Mouse (Mus musculus) hindbrain, embryonic 15.5 days (tissue): ENCODE results near the gene Mef2d. TPM values are rescaled to one million over a fixed set of nuclear protein-coding genes. Genes with fewer than 3 reads are reported as not detected.
A peak's percentile ranks its signal among the peaks of the same experiment; 100 is the strongest.

ENCODE experiments used
- ATAC-seq: fragments of 200-750 bp; cut with Nextera tagmentation; 2 replicates; pipeline ENCODE4 v1.8.0; 2017; ENCODE audit warnings: low read depth, moderate number of reproducible peaks, moderate TSS enrichment; ENCODE audit not compliant: low FRiP score
- H3K27ac ChIP-seq: fragments of 300-500 bp; sonication (generic); replicated peaks from 2 replicates; pipeline ENCODE4 v1.5.1; 2015; ENCODE audit warnings: mild to moderate bottlenecking, inconsistent platforms
- H3K27me3 ChIP-seq: fragments of 300-500 bp; sonication (generic); 2 replicates; pipeline ENCODE4 v1.6.1; 2015; ENCODE audit warnings: control low read depth, inconsistent platforms
- H3K36me3 ChIP-seq: fragments of 300-500 bp; sonication (generic); 2 replicates; pipeline ENCODE4 v1.6.1; 2015; ENCODE audit warnings: control low read depth, inconsistent platforms
- H3K4me1 ChIP-seq: fragments of 300-500 bp; sonication (generic); replicated peaks from 2 replicates; pipeline ENCODE4 v1.6.1; 2015; ENCODE audit warnings: control low read depth, inconsistent platforms
- H3K4me2 ChIP-seq: fragments of 300-500 bp; sonication (generic); 2 replicates; pipeline ENCODE4 v1.6.1; 2015; ENCODE audit warnings: moderate library complexity, mild to moderate bottlenecking, inconsistent platforms
- H3K4me3 ChIP-seq: fragments of 300-500 bp; sonication (generic); 2 replicates; pipeline ENCODE4 v1.5.1; 2015; ENCODE audit warnings: mild to moderate bottlenecking, inconsistent platforms
- H3K9ac ChIP-seq: fragments of 300-500 bp; sonication (generic); 2 replicates; pipeline ENCODE4 v1.6.1; 2015; ENCODE audit warnings: inconsistent platforms
- H3K9me3 ChIP-seq: fragments of 300-500 bp; sonication (generic); 2 replicates; pipeline ENCODE4 v1.6.1; 2016; ENCODE audit warnings: control low read depth, inconsistent platforms
- WGBS: fragments of 180-500 bp; shearing (Covaris S2); methylation state at CpG from one replicate; pipeline ENCODE4 v1.1.7; 2015; 5-methylcytosine and 5-hydroxymethylcytosine counted together
- microRNA-seq: library from miRNA; unstranded; fragments of <30 nt; microRNA quantifications from one replicate; pipeline ENCODE4, GENCODE M21; 2016
- polyA plus RNA-seq: library from polyadenylated mRNA; unstranded; fragments of >200 nt; fragmentation: Nextera tagmentation; extraction: Ambion mirVana; gene quantifications from 2 replicates; pipeline ENCODE4 v1.2.1, GENCODE M21; 2015

Gene Mef2d
- polyA plus RNA-seq, 1 experiment from 2014 or later = 23.9 TPM

DNA sequence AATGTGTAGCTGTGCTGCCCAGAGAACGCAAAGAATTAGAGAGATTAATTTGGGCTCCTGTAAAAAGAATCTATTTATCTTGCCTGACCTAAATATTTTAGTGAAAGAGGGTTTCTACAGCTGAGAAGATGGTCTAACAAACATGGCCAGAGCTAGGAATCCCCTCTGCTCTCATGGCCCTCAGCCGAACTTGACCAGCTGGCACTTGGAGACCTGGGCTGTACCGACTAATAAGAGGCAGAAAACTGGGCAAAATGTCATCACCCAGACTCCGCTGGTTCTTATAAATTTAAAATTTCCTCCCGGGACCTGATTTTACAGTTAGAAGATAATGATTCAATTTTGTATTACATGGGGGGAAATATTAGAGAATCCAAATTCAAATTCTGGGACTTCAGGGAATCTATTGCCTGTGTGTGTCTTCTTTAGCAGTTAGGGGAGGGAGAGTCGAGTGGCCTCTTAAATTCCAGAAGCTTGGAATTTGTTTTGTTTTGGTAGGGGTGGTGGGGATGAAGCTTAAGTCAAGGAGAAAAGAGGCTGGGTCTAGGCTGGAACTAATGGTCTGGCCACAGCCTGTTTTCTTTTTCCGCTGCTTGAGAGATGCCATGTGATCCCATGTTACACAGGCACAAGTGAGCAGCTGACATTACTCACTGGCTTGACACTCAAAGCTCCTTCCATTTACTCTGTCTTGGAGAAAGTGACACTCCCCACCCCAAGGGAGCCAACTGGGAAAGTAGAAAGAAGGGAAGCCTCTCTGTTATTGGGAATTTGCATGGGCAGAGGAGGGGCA, 74.6 kb downstream of the Mef2d start:
- H3K9ac ChIP-seq = peak overlapping the region; percentile 64
- peaks cover 4% of the 10 kb centered on the region; the same call in 1 of the 2 replicates for H3K36me3 ChIP-seq
- no peaks in the 10 kb centered on the region for H3K9me3 ChIP-seq
- WGBS = 11% methylated on average over 7 of the region's 7 CpGs
- no peaks in the 10 kb centered on the region for H3K27me3 ChIP-seq
- peak overlapping the region; percentile 96 for H3K27ac ChIP-seq
- peak overlapping the region; percentile 53 for H3K4me3 ChIP-seq
- peaks cover 60% of the 10 kb centered on the region for H3K4me1 ChIP-seq
- ATAC-seq = no peak
- H3K4me2 ChIP-seq = peak overlapping the region; percentile 91

DNA sequence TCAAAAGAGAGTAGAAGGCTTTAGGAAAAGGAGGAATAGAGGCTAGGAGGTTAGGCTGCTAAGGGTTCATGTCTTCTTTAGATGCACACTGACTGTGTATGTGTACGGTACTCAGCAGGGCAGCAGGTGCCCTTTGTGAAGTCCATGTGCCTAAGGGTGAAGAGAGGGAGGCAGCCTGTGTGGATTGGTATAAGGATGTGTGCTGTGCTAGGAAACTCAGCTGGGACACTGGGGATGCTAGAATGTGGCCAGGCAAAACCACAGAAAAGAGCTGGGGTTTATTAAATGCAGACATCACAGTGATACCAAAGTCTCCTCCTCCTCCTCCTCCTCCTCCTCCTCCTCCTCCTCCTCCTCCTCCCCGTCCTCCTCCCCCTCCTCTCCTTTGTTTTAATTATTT, 75.5 kb downstream of the Mef2d start:
- H3K4me2 ChIP-seq = peak overlapping the region; percentile 91
- no peaks in the 10 kb centered on the region for H3K27me3 ChIP-seq
- WGBS = 19% methylated on average over 1 of the region's 2 CpGs
- no peaks in the 10 kb centered on the region for H3K9me3 ChIP-seq
- peak overlapping the region; percentile 53 for H3K4me3 ChIP-seq
- peak overlapping the region; percentile 96 for H3K27ac ChIP-seq
- no peak for ATAC-seq
- peaks cover 58% of the 10 kb centered on the region for H3K4me1 ChIP-seq
- peaks cover 4% of the 10 kb centered on the region; the same call in 1 of the 2 replicates for H3K36me3 ChIP-seq
- peak overlapping the region; percentile 64 for H3K9ac ChIP-seq

DNA sequence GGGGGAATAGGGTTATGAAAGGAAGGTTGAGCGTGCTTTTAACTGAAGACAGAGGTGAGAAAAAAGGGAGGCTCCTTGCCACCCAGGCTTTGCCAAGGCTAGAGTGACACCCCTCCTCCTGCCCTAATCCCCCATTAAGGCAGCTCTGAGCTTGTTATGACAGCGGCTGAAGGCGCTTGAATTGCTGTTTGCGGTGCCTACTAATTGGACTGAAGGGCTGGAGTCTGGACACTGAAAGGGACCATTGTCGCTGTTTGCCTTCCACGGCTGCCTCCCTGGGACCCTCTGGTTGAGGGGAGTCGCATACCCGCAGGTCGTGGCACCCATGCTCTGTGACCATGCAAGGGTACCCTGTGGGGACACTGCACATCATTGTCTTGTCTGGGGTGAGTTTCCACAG, 77.8 kb downstream of the Mef2d start:
- 5% methylated on average over 9 of the region's 9 CpGs for WGBS
- peak overlapping the region; percentile 91 for H3K4me2 ChIP-seq
- no peaks in the 10 kb centered on the region for H3K27me3 ChIP-seq
- no peaks in the 10 kb centered on the region for H3K9me3 ChIP-seq
- H3K27ac ChIP-seq = peak overlapping the region; percentile 92
- peak overlapping the region; percentile 42 for H3K9ac ChIP-seq
- peaks cover 13% of the 10 kb centered on the region; the same call in 1 of the 2 replicates for H3K36me3 ChIP-seq
- H3K4me3 ChIP-seq = peak overlapping the region; percentile 19
- peaks cover 70% of the 10 kb centered on the region for H3K4me1 ChIP-seq
- no peak for ATAC-seq

DNA sequence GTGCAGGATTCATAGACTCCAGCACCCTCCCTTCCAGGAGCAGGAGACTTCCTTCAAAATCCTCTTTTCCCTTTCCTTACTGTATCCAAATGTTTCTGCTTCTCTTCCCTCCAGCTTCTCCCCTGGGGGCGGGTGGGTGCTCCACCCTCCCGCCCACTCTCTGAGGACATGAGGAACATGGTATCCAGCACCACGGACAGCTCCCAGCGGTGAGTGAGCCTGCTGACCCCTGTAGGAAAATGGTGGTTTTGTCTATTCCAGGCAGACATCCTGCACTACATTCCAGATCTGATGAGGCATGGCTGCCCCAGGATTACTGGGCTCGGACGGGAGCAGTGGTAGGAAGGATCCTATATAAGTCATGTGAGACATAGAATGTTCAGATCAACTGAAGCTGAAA, 78.7 kb downstream of the Mef2d start:
- Histone ChIP-seq H3K4me2 (peak overlapping the region; percentile 91), H3K4me3 (no peak overlapping the region), H3K27me3 (no peaks in the 10 kb centered on the region), H3K4me1 (peaks cover 79% of the 10 kb centered on the region), H3K36me3 (peaks cover 13% of the 10 kb centered on the region; the same call in 1 of the 2 replicates), H3K9ac (peak overlapping the region; percentile 42), H3K27ac (peak overlapping the region; percentile 92), H3K9me3 (no peaks in the 10 kb centered on the region)
- ATAC-seq = no peak
- WGBS = 2% methylated on average over 6 of the region's 6 CpGs

Small RNAs within 50 kb of the gene (microRNA-seq; reads per million reads assigned to microRNA genes)
- gene Gm25641 (not detected), gene Mir3093 (27.2 reads per million, percentile 37 among the genes with 10 or more reads in this experiment), gene Mir9-1 (not detected)

Other genes starting within 250 kb of the Mef2d start
- gene Hdgf, start 236.1 kb upstream of the Mef2d start, polyA plus RNA-seq = 170 and 183 TPM in 2 replicates
- gene Mrpl24, start 222.9 kb upstream of the Mef2d start, polyA plus RNA-seq = 48.6 and 56.2 TPM in 2 replicates
- 30.7 and 33.3 TPM in 2 replicates for gene Isg20l2, start 212.1 kb upstream of the Mef2d start, polyA plus RNA-seq
- 20.1 and 20.3 TPM in 2 replicates for gene Rrnad1, start 211.7 kb upstream of the Mef2d start, polyA plus RNA-seq
- 50.7 and 74.7 TPM in 2 replicates for gene Crabp2, start 193.7 kb upstream of the Mef2d start, polyA plus RNA-seq
- gene Nes, start 171.3 kb upstream of the Mef2d start, polyA plus RNA-seq = 31.8 and 42.1 TPM in 2 replicates
- 107 and 112 TPM in 2 replicates for gene Bcan, start 142.1 kb upstream of the Mef2d start, polyA plus RNA-seq
- gene Hapln2, start 114.8 kb upstream of the Mef2d start, polyA plus RNA-seq = 0.87 and 0.95 TPM in 2 replicates
- gene Gpatch4, start 99.3 kb upstream of the Mef2d start, polyA plus RNA-seq = 36.0 and 36.5 TPM in 2 replicates
- gene Naxe, start 83.9 kb upstream of the Mef2d start, polyA plus RNA-seq = 153 and 158 TPM in 2 replicates
- not detected in 2 replicates for gene Ttc24, start 64.1 kb upstream of the Mef2d start, polyA plus RNA-seq
- gene Iqgap3, start 60.4 kb upstream of the Mef2d start, polyA plus RNA-seq = 3.4 and 4.4 TPM in 2 replicates
- gene Rhbg, start 112.3 kb downstream of the Mef2d start, polyA plus RNA-seq = 0.55 and 0.60 TPM in 2 replicates
- gene Gm38392, start 144.8 kb downstream of the Mef2d start, polyA plus RNA-seq = 0.35 TPM in 1 of 2 replicates, not detected in the other
- 9.5 and 12.2 TPM in 2 replicates for gene Tsacc, start 154.6 kb downstream of the Mef2d start, polyA plus RNA-seq
- gene Cct3, start 154.7 kb downstream of the Mef2d start, polyA plus RNA-seq = 446 and 451 TPM in 2 replicates
- gene Glmp, start 182.7 kb downstream of the Mef2d start, polyA plus RNA-seq = 119 and 125 TPM in 2 replicates
- 1.2 and 1.7 TPM in 2 replicates for gene Tmem79, start 193.8 kb downstream of the Mef2d start, polyA plus RNA-seq
- 62.5 and 64.0 TPM in 2 replicates for gene Smg5, start 193.9 kb downstream of the Mef2d start, polyA plus RNA-seq
- 1.9 and 2.3 TPM in 2 replicates for gene Paqr6, start 222.2 kb downstream of the Mef2d start, polyA plus RNA-seq
- not detected in 2 replicates for gene Bglap3, start 230.4 kb downstream of the Mef2d start, polyA plus RNA-seq
- gene Bglap2, start 236.3 kb downstream of the Mef2d start, polyA plus RNA-seq = not detected in 2 replicates
- gene Bglap, start 242.1 kb downstream of the Mef2d start, polyA plus RNA-seq = not detected in 2 replicates